Mouse (Mus musculus) heart, postnatal 4 days (tissue): Measurements from ENCODE around the gene ccdc198. TPM values are rescaled to one million over a fixed set of nuclear protein-coding genes. Genes with fewer than 3 reads are reported as not detected.
"Not testable (repeated sequence)": the region's sequence is repeated elsewhere in the genome, so short reads cannot be mapped to it uniquely, and the experiment has no call there.

Experiments
- DNase-seq: peaks from one replicate; pipeline ENCODE4 v3.0.0; 2021
- total RNA-seq, 2 experiments: library from RNA; stranded (reverse); gene quantifications; 2 replicates each; pipeline ENCODE4 v1.2.3; 2021

The ccdc198 gene
- total RNA-seq = not detected

- DNase-seq = no peak
Measured at GRCm38 (mm10) chr14:49245126-49245714, at the start of gene ccdc198. TSS of gene ccdc198 (minus strand) at chr14:49245474.

- DNase-seq = no peak
Measured at GRCm38 (mm10) chr14:49293802-49294449, 48.7 kb upstream of the ccdc198 start.

- DNase-seq = no peak
Measured at GRCm38 (mm10) chr14:49290029-49290745, 44.9 kb upstream of the ccdc198 start.

GRCm38 (mm10) chr14:49283784-49284655 is 38.7 kb upstream of the ccdc198 start:
- DNase-seq = no peak

GRCm38 (mm10) chr14:49278880-49279279 is 33.6 kb upstream of the ccdc198 start:
- DNase-seq = no peak

GRCm38 (mm10) chr14:49278479-49278878 is 33.2 kb upstream of the ccdc198 start:
- not testable (repeated sequence) for DNase-seq

GRCm38 (mm10) chr14:49277642-49278041 is 32.4 kb upstream of the ccdc198 start:
- DNase-seq = no peak

GRCm38 (mm10) chr14:49275376-49275775 is 30.1 kb upstream of the ccdc198 start:
- DNase-seq = no peak

- no peak for DNase-seq
Measured at GRCm38 (mm10) chr14:49265286-49266002, 20.2 kb upstream of the ccdc198 start.

GRCm38 (mm10) chr14:49241522-49241921 is 3.8 kb downstream of the ccdc198 start:
- DNase-seq = no peak

- peak; percentile 66 for DNase-seq
Measured at GRCm38 (mm10) chr14:49238206-49238605, 7.1 kb downstream of the ccdc198 start.

GRCm38 (mm10) chr14:49234788-49235515 is 10.3 kb downstream of the ccdc198 start:
- peak; percentile 52 for DNase-seq

- no peak for DNase-seq
Measured at GRCm38 (mm10) chr14:49231845-49232244, 13.4 kb downstream of the ccdc198 start.

GRCm38 (mm10) chr14:49226986-49227385 is 18.3 kb downstream of the ccdc198 start:
- no peak for DNase-seq

GRCm38 (mm10) chr14:49226471-49226870 is 18.8 kb downstream of the ccdc198 start:
- DNase-seq = no peak

GRCm38 (mm10) chr14:49221771-49222170 is 23.5 kb downstream of the ccdc198 start:
- no peak for DNase-seq

GRCm38 (mm10) chr14:49219466-49220022 is 25.7 kb downstream of the ccdc198 start:
- not testable (repeated sequence) for DNase-seq

GRCm38 (mm10) chr14:49218677-49219076 is 26.6 kb downstream of the ccdc198 start:
- DNase-seq = no peak

GRCm38 (mm10) chr14:49210215-49210614 is 35.1 kb downstream of the ccdc198 start:
- not testable (repeated sequence) for DNase-seq

GRCm38 (mm10) chr14:49201073-49201778 is 44.0 kb downstream of the ccdc198 start:
- DNase-seq = no peak
